Mouse (Mus musculus): ENCODE results near the gene Dner.

Gene Dner

DNA sequence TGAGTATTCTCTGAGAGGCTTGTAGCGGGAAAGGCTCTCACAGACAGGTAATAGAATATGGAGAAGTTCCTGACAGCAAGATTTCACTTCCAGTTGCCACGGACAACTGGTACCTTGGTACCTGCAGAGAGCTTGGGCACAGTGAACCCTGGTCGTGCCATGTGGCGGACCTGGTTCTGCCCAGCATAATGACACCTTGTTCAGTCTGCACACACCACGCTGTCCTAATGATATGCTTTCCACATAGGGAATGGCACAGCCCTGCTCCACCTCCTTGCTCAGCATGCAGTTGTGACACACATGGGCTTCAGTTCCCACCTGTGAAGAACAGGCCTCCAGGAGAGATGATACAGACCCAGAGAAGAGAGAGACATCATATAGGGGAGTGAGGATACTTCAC is 253.0 kb downstream of the Dner start:
- no peak for DNase-seq (ENCODE audit: low spot score)

DNA sequence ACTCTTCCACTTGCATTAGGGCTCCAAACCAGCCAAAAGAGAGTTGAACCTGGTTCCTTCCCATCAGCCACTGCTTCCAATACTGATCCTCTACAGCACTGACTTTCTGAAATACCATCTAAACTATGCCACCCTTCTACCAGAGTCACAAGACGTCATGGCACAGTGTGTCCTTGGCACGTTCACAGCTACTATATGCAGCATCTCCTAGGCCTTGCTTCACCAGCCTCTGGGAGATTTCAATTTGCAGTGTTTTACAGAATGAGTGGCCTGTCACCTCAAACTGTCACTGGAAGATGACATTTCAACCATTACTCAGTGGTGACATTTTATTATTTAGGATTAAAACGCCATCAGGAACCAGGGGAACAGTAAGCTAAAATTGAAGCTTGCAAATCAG is 254.6 kb downstream of the Dner start:
- no peak for DNase-seq (ENCODE audit: low spot score)

- DNase-seq (ENCODE audit: low spot score): no peak
Observed at GRCm38 (mm10) chr1:84437565-84437964, 258.5 kb downstream of the Dner start.

- DNase-seq (ENCODE audit: low spot score): no peak
Observed at GRCm38 (mm10) chr1:84436281-84436680, 259.7 kb downstream of the Dner start.

DNA sequence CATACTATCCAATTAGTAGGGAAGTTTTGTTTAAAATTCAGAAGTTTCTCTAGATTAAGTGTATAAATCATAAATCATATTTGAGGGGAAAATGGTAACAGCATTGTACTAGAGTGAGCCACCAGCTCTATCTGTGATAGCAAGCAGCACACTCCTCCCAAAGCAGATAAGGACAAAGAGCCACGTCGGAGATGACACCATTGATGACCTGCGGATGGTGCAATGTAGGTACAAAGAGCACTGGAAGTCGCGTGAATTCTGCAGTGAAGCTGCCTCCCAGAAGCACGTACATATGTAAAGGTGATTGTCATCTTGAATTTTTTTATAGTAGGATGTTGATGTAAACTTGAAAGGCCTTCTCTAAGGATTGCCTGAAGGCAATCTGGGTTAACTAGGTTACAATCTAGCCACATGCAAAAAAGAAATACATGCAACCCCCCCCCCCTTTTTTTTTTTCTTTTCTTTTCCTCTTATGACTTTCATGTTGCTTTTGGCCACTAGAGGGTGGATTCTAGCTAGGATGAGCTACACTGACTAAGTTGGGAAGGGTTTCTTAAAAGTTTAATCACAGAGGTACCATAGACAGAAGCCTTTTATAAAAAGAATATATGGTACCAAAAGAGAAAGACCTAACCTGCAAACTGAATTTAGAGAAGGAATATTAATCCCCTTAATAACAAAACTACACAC is 262.6 kb downstream of the Dner start:
- DNase-seq (ENCODE audit: low spot score): no peak

- DNase-seq (ENCODE audit: low spot score): no peak
Observed at GRCm38 (mm10) chr1:84432311-84432710, 263.7 kb downstream of the Dner start.

GRCm38 (mm10) chr1:84428331-84428730 is 267.7 kb downstream of the Dner start:
- no peak for DNase-seq (ENCODE audit: low spot score)

DNA sequence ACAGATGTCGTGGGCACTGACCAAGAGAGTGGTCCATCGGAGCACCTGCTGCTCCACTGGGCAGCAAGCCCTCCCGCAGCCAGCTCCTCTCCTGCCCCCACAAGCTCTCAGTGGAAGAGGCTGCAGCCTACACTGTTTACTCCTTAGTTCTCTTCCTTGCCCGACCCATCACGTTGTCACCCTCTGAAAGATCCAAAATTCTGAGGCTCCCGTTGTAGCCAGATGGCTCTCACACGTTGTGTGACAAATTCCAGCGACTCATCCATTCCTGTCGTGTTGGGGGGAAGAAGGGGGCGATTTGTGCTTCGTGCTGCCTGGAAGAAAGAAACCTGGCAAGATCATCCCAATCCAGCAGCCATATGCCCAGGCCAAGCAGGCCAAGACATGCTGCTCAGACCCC is 268.3 kb downstream of the Dner start:
- no peak for DNase-seq (ENCODE audit: low spot score)

DNA sequence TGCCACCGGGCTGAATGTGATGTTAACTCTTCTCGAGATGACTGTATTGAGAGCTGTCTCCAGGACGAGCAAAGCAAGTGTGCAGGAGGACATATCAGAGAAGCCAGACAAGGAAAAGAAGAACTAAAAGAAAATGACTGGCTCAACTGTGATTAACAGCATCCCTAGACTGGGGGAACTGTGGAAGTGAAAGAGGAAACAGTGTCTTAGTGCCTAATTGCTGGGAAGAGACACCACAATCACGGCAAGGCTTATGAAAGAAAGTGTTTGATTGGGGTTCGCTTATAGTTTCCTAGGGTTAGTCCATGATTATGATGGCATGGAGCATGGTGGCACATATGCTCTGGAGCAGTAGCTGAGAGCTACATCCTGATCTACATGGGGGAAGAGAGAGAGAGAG is 269.3 kb downstream of the Dner start:
- no peak for DNase-seq (ENCODE audit: low spot score)

GRCm38 (mm10) chr1:84422881-84423280 is 273.1 kb downstream of the Dner start:
- DNase-seq (ENCODE audit: low spot score): no peak

DNA sequence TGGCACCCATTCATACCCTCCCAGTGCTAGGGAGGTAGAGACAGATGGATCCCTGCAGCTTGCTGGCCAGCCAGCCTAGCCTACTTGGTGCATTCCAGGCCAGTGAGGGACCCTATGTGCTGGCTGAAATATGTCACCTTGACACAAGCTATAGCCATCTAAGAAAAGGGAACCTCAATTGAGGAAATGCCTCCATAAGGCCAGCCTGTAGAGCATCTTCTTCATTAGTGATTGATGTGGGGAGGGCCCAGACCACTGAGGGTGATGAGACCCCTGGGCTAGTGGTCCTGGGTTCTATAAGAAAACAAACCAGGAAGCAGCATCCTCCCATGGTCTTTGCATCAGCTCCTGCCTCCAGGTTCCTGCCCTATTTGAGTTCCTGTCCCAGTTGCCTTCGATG is 274.2 kb downstream of the Dner start:
- no peak for DNase-seq (ENCODE audit: low spot score)

- DNase-seq (ENCODE audit: low spot score): peak; percentile 38
Observed at GRCm38 (mm10) chr1:84419416-84419815, 276.6 kb downstream of the Dner start.

GRCm38 (mm10) chr1:84418511-84418910 is 277.5 kb downstream of the Dner start:
- DNase-seq (ENCODE audit: low spot score): no peak

DNA sequence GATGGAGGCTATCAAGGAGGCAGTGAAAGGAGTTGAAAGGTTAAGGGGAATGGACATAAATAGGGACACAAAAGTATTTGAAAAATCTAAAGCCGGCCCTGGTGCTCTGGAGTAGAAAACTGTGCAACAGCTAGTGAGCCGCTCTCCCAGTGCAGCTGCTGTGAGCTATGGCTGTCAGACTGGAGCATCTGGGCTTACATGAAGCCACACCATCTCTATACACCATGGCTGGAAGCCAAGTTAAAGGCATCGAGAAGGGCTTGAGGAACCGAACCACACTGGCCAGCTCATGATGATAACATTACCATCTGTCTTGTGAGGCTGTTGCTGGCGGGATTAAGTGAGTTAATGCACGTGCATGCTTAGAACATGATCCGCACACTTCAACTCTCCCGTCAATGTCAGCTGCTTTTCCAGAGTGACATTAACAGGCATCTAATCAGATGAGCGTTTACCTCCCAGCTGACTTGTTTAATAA is 278.2 kb downstream of the Dner start:
- DNase-seq (ENCODE audit: low spot score): no peak

- DNase-seq (ENCODE audit: low spot score): no peak
Observed at GRCm38 (mm10) chr1:84417276-84417675, 278.7 kb downstream of the Dner start.

DNA sequence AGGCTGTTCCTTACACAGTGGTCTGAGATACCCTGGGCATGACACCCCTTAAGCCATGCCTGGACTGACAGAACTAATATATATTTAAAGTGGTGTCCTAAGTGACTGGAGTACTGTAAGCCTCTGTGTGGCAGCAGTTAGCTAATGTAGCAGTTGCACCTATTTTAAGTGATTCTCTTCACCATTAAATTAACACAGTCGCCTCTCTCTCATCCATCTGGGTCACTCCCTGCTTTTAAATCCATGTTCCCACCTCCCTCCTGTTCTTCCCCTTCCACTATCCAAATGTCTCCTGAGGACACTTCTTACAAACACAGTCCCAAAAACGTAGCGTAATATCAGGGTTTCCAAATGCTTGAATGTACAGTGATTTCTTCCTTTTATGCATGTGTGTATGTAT is 281.6 kb downstream of the Dner start:
- no peak for DNase-seq (ENCODE audit: low spot score)

GRCm38 (mm10) chr1:84409514-84409913 is 286.5 kb downstream of the Dner start:
- DNase-seq (ENCODE audit: low spot score): no peak

DNA sequence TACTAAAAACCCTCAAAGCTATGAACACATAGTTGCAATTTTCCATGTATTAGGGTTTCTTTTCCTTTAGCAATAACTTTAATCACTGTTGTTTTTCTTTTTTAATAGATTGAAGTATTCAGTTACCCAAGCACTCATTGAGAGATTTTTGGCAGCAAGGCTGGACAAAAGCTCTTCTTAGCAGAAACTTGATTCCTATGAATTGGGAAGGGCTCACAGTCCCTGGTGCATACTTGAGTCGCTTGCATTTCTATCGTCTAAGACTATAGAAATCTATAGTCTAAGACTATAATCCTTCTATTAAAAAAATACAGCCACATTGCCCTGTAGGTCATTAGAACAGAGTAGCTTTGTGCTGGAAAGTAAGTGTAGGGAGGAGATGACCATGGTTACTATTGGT is 287.1 kb downstream of the Dner start:
- no peak for DNase-seq (ENCODE audit: low spot score)

DNA sequence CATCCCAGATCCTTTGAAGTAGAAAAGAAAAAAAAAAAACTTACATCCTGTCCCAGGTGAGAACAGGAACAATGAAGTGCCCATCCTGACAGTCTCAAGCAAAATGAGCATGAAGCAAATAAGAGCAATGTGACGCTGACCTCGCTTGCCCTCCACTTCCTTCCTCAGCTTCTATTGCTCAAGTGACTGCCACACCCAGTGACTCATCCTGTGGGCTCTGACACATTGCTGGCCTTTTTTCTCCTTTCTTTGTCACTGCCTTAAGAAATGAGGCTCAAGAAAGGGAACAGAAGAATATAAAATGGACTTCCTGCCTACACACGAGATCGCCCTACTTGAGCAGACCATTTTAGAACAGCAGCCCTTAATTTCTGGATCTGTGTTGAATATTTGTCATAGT is 289.1 kb downstream of the Dner start:
- peak; percentile 76 for DNase-seq (ENCODE audit: low spot score)

DNA sequence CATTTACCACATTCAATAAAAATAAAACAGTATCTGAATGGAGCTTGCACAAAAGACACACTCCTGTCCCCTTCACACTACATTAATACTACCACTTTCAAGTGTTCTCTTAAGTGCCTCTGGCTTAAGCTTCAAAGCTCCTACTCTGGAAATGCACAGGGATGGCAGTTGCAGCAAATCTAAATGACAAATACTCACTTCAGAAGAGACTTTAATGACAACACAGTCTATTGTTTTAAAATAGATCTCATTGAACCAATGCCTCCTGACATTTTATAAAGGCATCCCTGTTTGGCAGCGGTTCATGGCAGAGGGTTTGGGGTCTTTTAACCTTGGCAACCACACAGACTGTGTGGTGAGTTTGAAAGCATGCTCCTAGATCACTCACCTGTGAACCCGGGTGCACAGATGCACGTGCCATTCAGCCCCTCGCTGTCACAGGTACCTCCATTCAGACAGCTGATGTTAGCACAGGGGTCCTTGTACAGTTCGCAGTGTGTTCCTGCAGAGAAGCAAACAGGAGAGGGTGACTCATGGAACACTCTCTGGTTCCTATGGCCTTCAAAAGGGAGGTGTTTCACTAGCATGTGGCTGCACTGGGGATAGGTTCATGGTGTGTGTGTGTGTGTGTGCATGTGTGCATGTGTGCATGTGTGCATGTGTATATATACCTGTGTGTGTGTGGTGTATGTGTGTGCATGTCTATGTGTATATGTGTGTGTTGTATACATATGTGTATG is 290.3 kb downstream of the Dner start:
- DNase-seq (ENCODE audit: low spot score): no peak

DNA sequence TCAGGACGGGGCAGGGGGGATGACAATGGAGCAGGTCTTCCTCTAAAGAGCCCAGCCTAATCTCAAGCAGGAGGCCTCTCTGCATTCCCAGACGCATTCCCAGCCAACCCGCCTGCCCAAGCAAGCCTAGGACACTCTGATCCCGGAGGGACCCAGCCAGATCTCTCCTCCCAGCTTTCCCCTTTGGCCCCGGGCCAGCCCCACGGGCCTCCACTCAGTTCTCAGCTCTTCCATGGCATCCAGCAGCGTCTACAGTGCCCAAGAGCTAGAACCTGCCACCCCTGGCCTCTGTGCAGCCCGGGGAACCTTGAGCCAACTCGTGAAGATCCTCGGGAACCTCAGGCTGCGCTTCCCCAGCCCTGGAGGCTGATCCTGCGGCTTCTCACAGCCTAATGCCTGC is 291.1 kb downstream of the Dner start:
- DNase-seq (ENCODE audit: low spot score): no peak

DNA sequence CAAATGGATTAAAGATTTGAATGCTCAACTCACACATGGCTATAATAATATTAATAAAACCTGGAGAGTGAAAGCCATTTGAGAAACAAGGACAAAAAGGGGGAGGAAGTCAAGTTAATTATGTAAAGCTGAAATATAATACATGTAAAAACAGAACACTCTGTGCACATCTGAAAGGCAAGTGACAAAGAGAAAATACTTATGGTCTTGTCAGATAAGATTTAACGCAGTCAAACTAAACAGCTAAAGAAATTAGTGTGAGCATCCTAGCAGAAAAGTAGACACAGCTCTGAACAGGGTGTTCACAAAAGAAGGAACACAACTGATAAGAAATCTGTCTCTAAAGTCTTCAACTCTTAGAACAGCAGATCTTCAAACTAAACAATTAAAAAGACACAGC is 293.9 kb downstream of the Dner start:
- DNase-seq (ENCODE audit: low spot score): no peak

DNA sequence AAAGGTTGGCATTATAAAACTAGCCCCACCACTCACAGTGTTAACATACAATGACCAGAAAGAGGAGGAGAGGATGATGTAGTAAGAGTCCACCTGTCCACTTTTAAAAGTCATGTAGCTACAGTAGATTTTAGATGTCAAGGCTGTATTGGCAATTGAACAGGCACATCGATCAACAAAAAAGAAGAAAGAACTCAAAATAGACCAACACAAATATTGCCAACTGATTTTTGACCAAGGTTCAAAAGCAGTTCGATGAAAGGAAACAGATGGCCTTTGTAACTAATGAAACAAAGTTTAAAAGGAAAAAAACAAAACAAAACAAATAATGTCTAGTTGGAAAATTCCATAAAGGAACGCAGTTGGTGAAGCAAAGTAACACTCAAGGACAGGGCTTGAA is 296.4 kb downstream of the Dner start:
- no peak for DNase-seq (ENCODE audit: low spot score)

DNA sequence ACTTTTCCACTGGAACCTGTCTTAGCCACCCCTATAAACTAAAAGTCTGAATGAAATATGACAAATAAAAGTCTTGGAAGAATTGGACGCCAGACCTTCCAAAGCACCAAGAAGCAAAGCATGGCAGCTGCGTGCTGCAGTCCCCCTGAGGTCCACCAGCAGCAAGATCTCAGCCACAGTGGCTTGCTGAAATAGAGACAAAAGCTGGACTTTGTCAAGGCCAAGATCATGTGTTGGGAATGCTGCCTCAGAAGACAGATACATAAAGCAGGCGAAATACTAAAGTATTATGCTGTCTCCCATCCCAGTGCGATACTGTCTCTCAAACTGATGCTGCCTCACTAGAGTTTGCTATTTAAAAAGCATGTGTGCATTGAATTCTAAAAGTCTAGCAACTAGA is 296.9 kb downstream of the Dner start:
- no peak for DNase-seq (ENCODE audit: low spot score)
